Mouse (Mus musculus): ENCODE results near the gene Chgb.

Gene Chgb

DNA sequence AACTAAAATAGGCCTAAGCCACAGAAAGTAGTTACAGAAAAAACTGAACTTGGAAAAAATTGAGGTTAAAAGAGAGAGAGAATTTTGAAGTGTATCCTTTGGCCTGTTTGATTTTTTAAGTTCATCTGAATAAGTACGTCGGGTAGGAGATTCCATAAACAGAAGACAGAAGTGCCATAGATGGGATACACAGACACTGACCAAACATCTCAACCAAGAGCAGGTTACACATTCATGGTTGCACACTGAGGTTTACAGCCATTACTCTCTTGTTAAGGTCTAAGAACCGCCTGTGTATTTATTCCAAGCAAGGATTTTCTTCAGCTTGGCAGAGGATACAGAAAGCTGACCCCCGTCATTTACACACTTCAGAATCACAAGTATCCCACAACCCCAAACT lies at the start of gene Chgb:
TSS of gene Chgb (plus strand) at position 301 of the 400 bp plus-strand sequence.
- no peak for DNase-seq

DNA sequence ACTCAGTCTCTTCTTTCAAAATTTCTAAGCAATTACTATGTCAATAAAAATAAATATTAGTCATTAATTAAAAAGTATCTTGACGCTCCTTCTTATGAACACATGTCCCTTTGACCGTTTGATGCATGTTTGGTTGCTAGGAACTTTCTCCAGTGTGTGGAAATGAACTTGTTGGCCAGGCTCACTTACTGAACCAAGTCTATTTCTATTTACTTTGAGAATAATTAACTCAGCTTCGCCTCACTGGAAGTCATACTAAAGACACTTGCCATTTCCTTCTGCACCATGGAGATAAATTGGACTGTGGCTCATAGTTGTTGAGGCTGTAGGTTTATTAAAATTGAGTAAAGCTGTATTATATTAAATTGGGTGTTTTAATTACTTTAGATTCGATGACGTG lies 48.1 kb upstream of the Chgb start:
- DNase-seq = no peak

DNA sequence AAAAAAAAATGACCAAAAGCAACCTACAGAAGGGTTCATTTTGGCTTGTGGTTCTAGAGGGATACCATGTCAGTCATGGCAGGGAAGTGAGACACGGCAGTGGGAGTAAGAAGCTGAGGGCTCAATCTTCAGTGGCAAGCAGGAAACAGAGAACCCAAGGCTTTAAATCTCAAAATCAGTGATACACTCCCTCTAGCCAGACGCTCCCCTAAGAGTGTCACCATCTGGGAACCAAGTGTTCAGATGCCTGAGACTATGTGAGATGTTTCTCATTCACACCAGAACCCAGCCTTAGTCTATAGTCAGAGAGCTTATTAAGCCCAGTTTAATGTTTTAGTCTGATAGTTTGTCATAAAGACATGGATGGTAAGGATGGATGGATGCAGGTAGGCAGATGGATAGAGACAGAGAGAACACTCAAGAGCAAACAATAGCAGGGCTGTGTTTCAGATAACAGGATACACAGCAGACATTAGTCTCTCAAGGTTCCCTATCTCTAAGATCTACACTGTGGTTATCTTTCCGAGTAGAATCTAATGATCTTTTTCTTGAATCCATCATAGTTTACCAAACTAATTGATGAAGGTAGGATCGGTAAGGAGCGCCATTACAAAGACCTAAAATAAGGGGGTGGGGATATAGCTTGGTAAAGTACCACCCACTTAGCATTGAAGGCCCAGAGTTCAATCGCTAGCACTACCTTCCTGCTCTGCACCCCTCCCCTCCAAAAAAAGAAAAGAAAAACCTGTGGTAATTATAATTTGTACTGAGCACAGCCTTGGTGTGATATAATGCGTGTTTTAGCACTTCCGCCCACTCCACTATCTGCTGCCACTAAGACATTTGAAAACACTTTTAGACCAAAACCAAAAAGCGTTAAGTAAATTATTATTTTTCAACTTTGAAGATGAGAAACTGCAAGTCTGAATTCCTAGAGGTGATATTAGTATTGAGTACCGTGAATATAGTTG lies 47.2 kb upstream of the Chgb start:
- no peak for DNase-seq

DNA sequence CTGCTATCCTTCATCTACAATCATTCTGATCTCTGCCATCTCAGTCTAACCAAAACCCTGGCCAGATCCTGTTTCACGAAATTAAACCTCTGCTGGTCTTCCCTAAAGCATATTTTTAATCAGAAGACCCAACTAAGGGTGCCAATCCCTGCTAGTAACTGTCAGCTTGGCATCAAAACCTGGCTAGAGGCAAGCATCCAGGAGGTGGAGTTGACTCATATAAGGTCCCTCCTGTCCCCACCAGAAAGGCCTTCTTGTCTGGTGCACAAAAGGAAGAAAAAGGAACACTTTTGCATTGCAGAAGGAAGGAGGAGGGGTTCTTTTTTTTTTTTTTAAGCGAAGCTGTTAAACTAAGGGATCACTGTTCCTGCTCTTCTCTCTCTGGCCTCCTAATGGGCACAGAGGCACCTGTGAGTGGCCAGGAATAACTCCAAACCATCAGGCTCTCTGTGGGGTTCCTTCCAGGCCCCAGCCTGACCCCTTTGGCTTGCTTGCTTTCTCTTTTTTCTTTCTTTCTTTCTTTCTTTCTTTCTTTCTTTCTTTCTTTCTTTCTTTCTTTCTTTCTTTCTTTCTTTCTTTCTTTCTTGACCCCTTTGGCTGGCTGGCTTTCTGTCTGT lies 42.2 kb upstream of the Chgb start:
- no peak for DNase-seq

DNA sequence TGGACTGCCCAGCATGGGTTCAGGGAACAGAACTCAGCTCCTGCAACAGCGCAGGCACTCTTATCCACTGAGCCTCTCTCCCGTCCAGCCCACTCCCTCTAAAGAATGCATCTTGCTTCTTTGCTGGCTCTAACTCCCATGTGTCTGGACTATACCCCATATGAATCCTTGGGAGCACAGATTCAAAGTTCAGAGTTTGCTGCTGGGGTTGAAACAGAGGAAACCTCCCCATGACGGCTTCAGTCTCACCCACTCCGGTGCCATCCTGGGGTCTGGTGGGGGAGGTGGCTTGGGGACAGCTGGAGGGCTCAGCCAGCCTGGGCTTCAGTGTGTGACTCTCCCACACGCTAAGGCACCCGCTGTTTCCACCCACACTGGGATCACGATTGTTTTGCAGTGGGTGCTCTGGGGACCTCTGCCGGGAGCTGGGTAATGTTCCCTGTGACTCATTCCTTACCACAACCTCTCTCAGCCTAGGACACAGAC lies 39.2 kb upstream of the Chgb start:
- peak; percentile 58 for DNase-seq

DNA sequence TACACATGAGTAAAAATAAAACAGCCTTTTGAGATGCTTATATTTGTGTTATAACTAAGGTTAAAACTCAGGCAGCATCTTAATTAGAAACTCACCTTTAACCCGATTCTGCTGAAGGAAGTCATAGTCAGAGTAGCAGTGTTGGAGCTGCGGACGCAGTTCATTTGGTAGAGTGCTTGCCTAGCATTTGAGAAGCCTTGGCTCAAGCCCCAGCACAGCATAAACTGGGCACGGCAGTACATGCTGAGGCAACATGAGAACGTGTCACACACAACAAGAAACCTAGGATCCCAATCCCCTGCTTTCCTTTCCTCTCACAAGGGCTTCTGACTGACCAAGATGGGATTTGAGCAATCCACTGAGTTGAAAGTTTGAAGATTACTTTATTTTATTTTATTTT lies 36.2 kb upstream of the Chgb start:
- no peak for DNase-seq

DNA sequence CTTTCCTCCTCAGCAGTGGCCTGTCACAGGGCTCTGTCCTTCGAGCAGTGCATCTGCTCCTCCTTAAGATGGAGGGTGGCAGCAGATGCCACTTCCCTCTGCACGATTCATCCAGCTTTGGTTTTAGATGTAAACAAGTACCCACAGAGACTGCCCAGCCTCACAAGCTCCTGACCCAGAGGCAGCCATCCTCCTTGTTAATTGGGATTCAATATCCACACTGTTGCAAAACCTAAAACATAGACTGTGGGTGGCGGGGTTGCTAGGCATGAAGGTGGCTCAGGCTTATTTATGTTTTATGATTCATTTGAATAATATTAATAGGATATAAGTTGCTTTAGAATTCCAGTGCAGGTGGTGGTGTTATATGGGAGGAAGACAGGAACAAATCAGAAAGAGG lies 35.0 kb upstream of the Chgb start:
- DNase-seq = no peak

DNA sequence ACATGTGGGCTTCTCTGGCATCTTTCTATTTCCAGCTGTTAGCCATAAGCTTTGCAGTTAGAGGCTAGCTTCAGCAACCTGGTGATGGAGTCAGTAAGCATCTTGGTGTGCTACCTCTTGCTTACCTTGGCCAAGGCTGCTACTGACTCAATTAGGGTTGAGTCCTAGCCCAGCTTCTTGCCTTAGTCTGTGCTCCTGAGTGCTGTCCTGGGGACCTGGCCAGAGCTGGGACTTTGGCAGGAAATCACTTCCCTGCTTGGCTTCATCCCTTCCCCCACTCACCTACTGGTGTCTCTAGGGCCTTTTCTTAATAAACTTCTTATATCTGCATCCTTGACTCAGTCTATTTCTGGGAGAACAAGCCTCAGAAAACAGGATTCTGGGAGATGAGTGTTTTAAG lies 30.4 kb upstream of the Chgb start:
- no peak for DNase-seq

DNA sequence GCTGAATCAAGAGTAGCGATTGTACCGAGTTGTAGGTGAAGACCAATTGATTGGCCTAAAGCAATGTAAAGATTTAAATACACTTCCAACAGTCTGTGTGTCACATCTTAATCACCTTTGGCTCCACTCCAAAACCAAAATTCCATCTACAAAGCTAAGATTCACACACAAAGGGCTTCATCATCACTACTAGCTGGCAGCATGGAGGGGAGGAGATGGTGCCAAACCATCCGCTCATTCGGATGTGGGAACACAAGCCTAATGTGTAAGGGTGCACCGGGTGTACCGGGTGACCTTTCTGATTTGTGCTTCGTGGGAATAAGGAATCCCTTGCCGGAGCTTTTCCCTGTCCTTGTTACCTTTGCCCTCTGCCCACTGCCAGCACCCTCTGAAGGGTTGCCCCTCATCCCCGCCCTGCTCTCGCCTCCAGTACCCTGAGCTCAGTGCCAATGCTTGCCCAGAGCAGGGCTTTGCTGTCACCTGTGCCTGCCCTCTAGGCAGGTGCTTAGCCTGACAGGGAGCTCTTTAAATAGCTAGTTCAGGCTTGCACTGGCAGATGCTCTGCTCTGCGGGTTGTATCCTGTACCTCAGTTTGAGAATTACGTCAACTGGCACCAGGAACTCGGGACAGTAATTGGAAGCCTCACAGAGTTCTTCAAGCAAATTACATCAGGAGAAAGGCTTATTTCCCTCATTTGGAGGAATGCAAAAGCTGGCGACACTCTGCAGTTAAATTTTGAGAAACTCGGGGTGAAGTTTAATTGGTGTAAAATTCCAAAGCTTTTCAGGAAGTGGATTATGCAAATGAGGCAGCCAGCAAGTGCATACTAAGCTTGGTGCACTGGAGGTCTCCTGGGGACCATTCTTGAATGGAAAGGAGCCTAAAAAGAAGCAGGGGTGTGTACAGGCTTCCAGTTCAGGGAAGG lies 29.7 kb upstream of the Chgb start:
- DNase-seq = peak; percentile 48

DNA sequence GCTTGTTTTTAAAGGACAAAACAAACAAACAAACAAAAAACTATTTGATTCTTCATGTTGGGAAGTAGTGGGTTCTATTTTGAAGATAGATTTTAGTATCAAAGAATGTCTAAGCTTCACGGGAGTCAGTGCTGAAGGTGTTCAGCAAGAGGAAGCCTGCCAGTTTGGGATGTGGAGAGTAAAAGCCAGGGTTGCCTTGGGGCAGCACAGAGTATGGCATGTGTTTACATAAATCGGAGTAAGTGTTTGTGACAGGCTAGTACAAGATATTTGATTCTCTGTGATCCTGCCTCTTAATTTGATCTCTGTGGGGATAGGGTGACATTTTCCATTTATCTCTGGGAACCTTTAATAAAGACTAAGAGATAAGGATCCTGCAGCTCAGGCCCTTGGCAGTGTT lies 28.7 kb upstream of the Chgb start:
- no peak for DNase-seq

DNA sequence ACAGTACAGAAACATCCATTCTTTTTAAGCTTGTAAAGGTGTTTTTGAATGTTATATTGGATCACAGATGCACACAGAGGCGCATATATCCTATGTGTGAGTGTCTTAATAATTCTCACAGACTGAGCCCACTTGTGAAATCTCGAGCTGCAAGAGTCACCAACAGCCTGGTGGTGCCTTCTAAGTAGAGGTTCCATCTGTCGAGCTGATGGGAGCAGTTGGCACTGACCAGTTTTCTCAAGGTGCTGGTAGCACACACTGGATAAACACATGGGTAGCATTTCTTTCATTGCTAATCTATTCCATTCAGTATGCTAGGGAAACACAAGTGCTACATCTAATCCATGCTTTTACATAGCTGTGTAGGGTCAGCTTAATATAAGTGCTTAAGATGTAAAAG lies 27.9 kb upstream of the Chgb start:
- DNase-seq = no peak

DNA sequence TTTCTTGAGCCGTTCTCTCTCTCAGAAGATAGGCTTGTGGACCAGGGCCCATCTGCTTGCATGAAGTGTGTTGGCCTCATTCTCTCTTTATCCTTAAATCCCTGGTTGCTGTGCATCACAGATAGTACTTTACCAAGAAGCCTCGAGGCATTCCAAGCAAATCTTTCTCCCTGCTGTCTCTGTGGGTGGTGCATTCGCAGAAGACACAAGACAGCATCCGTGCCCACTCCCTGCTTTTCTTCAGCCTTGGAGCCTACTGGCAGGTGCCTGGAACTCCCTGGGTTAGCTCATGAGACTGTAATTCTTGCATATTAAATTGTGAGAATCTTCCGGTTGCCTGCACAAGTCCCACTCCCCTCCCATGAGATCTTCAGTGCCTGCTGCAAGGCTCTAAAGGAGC lies 23.2 kb upstream of the Chgb start:
- peak; percentile 71 for DNase-seq

DNA sequence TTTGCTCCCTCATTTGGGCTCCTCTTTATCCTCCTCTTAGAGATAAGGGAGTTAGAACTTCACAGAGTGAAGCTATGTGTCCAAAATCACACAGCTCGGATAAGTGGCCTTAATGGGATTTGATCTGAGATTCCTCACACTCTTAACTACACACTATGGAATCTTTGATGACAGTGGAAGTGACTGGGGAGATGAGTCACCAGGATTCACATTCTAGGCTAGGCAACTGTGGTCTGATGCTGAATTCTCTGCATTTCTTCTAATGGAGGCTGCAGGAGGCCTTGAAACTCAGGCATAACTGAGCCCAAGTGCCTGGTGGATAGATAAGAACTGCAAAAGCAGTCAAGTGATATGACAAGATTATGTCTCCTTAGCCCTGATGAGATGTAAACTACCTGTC lies 10.3 kb upstream of the Chgb start:
- DNase-seq = no peak

DNA sequence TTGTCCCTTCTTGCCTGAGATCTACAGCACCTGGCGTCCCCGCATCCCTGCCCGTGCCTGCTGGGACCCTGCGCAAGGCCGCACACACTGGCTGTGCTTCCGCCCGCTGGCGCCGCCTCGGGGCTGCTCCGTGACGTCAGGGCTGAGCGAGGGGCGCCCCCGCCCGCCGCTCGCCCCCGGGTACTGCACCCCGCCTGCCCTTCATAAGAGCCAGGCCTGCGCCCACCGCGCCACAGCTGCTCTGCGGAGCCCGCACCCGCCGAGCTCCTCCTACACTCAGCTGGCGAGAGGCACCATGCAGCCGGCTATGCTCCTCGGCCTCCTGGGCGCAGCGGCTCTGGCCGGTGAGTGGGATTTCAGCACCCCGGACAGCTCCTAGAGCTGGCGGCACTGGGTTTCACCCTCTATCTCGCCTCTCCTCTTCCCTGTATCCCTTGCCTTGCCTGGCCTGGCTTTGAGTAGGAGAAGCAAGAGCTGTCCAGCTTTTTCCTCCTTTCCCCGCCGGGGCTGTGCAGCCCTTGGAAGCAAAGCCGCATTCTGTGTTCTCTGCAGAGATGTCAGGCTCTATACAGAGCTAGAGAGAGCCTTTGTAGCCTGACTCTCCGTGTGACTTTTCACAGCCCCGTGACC lies 476 bp downstream of the Chgb start:
- DNase-seq = peak; percentile 88

DNA sequence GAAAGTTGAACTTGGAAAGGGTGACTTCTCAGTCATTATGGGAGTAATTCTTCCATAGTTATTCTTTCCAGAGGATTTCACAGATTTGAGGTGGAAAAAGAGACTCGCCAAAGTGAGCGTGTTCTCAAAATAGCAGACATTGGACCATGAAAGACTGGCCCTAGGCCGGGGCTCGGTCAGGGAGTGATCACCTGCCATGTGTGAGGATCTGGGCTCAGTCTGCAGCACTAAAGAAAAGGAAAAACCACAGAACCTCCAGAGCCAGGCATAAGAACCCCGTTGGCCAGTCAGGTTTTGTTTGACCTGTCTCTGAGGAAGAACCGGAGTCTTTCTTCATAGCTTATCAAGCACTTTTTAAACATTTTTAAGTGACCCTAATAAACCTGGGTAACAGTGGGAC lies 3.0 kb downstream of the Chgb start:
- DNase-seq = no peak

DNA sequence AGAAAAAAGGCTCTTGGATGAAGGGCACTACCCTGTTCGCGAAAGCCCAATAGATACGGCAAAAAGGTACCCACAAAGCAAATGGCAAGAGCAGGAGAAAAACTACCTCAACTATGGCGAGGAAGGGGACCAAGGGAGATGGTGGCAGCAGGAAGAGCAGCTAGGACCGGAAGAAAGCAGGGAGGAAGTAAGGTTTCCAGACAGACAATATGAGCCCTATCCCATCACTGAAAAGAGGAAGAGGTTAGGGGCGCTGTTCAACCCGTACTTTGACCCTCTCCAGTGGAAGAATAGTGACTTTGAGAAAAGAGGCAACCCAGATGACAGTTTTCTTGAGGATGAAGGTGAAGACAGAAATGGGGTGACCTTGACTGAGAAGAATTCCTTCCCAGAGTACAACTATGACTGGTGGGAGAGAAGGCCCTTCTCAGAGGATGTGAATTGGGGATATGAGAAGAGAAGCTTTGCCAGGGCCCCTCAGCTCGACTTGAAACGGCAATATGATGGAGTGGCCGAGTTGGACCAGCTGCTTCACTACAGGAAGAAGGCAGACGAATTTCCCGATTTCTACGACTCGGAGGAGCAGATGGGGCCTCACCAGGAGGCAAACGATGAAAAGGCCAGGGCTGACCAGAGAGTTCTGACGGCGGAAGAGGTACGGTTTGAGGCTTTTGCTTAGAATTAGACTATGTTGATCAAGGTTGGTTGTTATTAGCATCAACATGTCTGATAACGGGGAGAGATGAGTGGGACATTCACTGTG lies 12.5 kb downstream of the Chgb start:
- DNase-seq = no peak

DNA sequence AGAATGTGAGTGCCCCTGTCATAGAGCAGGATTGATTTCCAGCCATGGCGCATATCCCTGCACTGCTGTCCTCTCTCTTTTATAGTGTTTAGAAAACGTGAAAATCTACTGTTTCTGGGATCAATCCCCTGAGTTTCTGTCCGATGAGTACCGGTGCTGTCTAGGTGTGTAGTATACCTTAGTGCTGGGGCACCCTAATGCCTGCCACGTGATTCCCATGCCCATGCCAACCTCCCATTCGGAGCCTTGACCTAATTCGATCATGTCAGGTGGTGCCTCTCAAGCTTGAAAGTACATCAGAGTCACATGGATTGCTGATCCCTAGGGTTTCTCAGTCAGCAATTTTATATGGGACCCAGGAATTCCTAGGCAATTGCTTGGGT lies 13.1 kb downstream of the Chgb start:
- DNase-seq = no peak

DNA sequence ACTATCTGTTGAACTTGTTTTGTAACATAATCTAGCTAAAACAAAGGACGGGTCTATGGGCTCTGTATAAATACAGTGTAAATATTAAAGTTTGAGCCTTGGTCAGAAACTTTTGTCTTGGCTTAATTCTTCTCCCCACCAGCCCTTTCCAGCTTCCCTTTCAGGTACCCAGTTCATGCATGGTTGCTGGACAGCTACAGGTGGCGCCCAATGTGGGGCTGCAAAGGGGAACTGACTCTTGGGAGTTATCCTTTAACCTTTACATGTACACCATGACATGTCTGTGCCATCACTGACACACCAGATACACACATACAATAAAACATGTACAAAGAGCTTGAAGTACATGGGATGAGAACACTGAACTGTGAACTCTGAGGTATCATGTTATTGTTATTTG lies 21.9 kb downstream of the Chgb start:
- no peak for DNase-seq

DNA sequence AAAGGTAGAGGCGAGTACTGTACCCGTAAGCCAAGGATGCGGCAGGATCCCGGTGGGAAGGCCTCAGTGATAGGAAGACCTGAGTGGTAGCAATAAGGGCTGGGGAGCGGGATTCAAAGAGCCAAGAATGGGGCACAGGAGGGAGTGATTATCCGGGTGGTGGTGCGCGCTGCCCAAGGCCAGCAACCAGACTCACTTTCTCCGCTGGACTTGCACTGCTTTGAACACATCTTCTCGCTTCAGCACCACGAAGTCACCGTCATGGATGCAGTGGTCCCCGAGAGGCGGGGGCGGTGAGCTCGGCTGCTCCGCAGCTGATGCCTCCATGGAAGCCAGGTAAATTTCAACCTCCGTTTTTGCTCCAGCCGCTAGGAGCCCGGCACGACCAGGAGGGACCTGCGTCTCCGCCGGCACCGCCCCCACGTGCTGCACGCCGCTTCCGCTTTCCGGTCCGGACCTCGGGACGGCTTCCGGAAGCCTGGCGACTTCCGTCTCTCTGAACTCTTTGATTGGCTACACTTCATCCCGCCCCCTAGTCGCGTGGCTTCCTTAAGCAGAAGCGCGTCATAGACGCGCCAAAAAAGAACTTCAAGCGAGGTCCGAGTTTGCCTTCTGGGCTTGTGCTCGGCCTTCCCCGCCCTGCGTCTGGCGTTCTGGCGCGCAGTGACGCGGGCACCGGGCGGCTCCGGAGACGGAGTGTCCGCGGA lies 34.7 kb downstream of the Chgb start, which contains the start of the genes Trmt6 and Mcm8:
TSS of gene Trmt6 (minus strand) at position 448 of the 707 bp plus-strand sequence.
TSS of gene Mcm8 (plus strand) at position 534 of the 707 bp plus-strand sequence.
- DNase-seq = peak; percentile 90

DNA sequence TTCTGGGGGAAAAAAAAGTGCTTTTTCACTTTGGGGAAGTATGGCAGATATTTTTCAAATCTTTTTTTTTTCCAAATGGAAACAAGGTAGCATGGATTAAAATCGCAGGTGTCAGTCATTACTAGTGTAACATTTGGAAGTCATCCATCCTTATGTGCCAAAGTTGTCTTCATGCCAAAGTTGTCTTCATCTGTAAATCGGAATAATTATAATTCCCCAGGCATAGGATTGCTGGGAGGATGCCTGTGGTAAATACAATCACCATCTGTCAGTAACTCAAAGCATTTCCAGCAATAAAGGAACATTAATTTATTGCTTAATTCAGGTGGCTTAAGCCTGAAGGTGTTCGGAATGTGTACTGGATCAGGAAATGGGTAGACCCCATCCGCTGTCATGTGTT lies 60.0 kb downstream of the Chgb start:
- DNase-seq = no peak

Data from right cerebral cortex, postnatal 25 days (tissue).